Mouse (Mus musculus): Measurements from ENCODE around the gene Zfp36l3. TPM values are rescaled to one million over a fixed set of nuclear protein-coding genes. Genes with fewer than 3 reads are reported as not detected.
"Not testable (repeated sequence)": the region's sequence is repeated elsewhere in the genome, so short reads cannot be mapped to it uniquely, and the experiment has no call there.

Gene Zfp36l3
- not detected in 2 replicates for polyA plus RNA-seq (2014; fragmentation: Nextera tagmentation; extraction: Ambion mirVana)

- H3K4me1 ChIP-seq (ENCODE audit: control insufficient read depth, insufficient read depth, low read length) = no peaks in the 10 kb centered on the region
- H3K27me3 ChIP-seq (replicated peaks; ENCODE audit: control insufficient read depth, insufficient read depth, low read length) = no peaks in the 10 kb centered on the region
- no peaks in the 10 kb centered on the region for H3K9me3 ChIP-seq (replicated peaks; ENCODE audit: control insufficient read depth, low read length)
- DNase-seq (ENCODE audit: low spot score) (no peak), ATAC-seq (no peak)
- H3K4me3 ChIP-seq (ENCODE audit: low read depth, low read length) = no peak within 1 kb of the TSS
- H3K27ac ChIP-seq (ENCODE audit: low read depth, low read length) = no peak within 1 kb of the TSS
- WGBS = 87% methylated on average over 12 of the region's 12 CpGs
- H3K4me2 ChIP-seq (ENCODE audit: low read length) = no peak within 1 kb of the TSS
- no peak within 1 kb of the TSS for H3K9ac ChIP-seq (ENCODE audit: low read length)
- no peaks in the 10 kb centered on the region for H3K36me3 ChIP-seq (ENCODE audit: control insufficient read depth, insufficient read depth, low read length)
Observed at GRCm38 (mm10) chrX:53776276-53776675, at the start of gene Zfp36l3. TSS of gene Zfp36l3 (minus strand) at chrX:53776394.

- peak; percentile 15 for DNase-seq (ENCODE audit: low spot score)
- no peak for ATAC-seq
- 44% methylated on average over 3 of the region's 3 CpGs for WGBS
Observed at GRCm38 (mm10) chrX:53799074-53799473, 22.9 kb upstream of the Zfp36l3 start.

DNA sequence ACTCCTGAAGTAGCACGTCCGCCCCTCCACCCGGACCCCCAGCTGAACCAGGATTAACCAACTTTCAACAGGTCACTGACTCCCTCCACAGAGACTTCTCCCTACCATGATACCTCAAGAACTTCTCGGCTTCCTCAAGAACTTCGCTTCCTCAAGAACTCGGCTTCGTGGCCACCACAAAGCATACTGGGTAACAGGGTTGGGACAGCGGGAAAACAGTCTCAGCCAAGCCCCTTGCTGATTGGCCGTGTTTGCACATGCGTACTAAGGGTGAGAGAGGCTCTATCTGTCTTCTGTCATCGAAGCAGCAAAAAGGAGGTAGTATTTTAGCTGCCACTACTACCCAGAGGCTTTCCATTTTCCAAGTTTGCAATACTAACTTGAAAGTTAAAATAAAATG lies 21.3 kb upstream of the Zfp36l3 start, which contains the start of gene Xlr:
Xlr (minus strand) TSS at position 188 of the 400 bp plus-strand sequence.
- not testable (repeated sequence) for H3K27me3 ChIP-seq (replicated peaks; ENCODE audit: control insufficient read depth, insufficient read depth, low read length); H3K27ac ChIP-seq (ENCODE audit: low read depth, low read length); H3K9ac ChIP-seq (ENCODE audit: low read length); H3K4me1 ChIP-seq (ENCODE audit: control insufficient read depth, insufficient read depth, low read length); H3K9me3 ChIP-seq (replicated peaks; ENCODE audit: control insufficient read depth, low read length); H3K4me2 ChIP-seq (ENCODE audit: low read length); ATAC-seq; H3K4me3 ChIP-seq (ENCODE audit: low read depth, low read length); DNase-seq (ENCODE audit: low spot score); H3K36me3 ChIP-seq (ENCODE audit: control insufficient read depth, insufficient read depth, low read length)
- WGBS = 82% methylated on average over 11 of the region's 11 CpGs

More at GRCm38 (mm10) chrX:53799074-53799473, 22.9 kb upstream of the Zfp36l3 start:
- H3K4me3 ChIP-seq (ENCODE audit: low read depth, low read length) = no peak overlapping the region
- H3K4me1 ChIP-seq (ENCODE audit: control insufficient read depth, insufficient read depth, low read length) = no peaks in the 10 kb centered on the region
- H3K27ac ChIP-seq (ENCODE audit: low read depth, low read length) = no peak overlapping the region
- no peak overlapping the region for H3K9ac ChIP-seq (ENCODE audit: low read length)
- no peak overlapping the region for H3K4me2 ChIP-seq (ENCODE audit: low read length)
- no peaks in the 10 kb centered on the region for H3K27me3 ChIP-seq (replicated peaks; ENCODE audit: control insufficient read depth, insufficient read depth, low read length)
- H3K36me3 ChIP-seq (ENCODE audit: control insufficient read depth, insufficient read depth, low read length) = no peaks in the 10 kb centered on the region
- no peaks in the 10 kb centered on the region for H3K9me3 ChIP-seq (replicated peaks; ENCODE audit: control insufficient read depth, low read length)

GRCm38 (mm10) chrX:53757736-53758135 lies 18.5 kb downstream of the Zfp36l3 start, which contains the start of gene 1700013H16Rik:
TSS of gene 1700013H16Rik (minus strand) at chrX:53757831.
- no peaks in the 10 kb centered on the region; the same call in 1 of the 2 replicates for H3K9me3 ChIP-seq (replicated peaks; ENCODE audit: control insufficient read depth, low read length)
- no peaks in the 10 kb centered on the region for H3K27me3 ChIP-seq (replicated peaks; ENCODE audit: control insufficient read depth, insufficient read depth, low read length)
- H3K4me1 ChIP-seq (ENCODE audit: control insufficient read depth, insufficient read depth, low read length) = no peaks in the 10 kb centered on the region
- no peak for DNase-seq (ENCODE audit: low spot score)
- H3K9ac ChIP-seq (ENCODE audit: low read length) = no peak within 1 kb of the TSS
- no peak for ATAC-seq
- WGBS = 92% methylated on average over 16 of the region's 16 CpGs
- H3K27ac ChIP-seq (ENCODE audit: low read depth, low read length) = no peak within 1 kb of the TSS
- no peak within 1 kb of the TSS for H3K4me2 ChIP-seq (ENCODE audit: low read length)
- H3K36me3 ChIP-seq (ENCODE audit: control insufficient read depth, insufficient read depth, low read length) = no peaks in the 10 kb centered on the region
- no peak within 1 kb of the TSS for H3K4me3 ChIP-seq (ENCODE audit: low read depth, low read length)

- no peak overlapping the region for H3K4me2 ChIP-seq (ENCODE audit: low read length)
- no peak overlapping the region for H3K27ac ChIP-seq (ENCODE audit: low read depth, low read length)
- WGBS = 81% methylated on average over 1 of the region's 1 CpGs
- no peaks in the 10 kb centered on the region for H3K4me1 ChIP-seq (ENCODE audit: control insufficient read depth, insufficient read depth, low read length)
- no peaks in the 10 kb centered on the region for H3K27me3 ChIP-seq (replicated peaks; ENCODE audit: control insufficient read depth, insufficient read depth, low read length)
- no peak overlapping the region for H3K9ac ChIP-seq (ENCODE audit: low read length)
- no peak overlapping the region for H3K4me3 ChIP-seq (ENCODE audit: low read depth, low read length)
- DNase-seq (ENCODE audit: low spot score) (no peak), ATAC-seq (no peak)
- H3K9me3 ChIP-seq (replicated peaks; ENCODE audit: control insufficient read depth, low read length) = no peaks in the 10 kb centered on the region; the same call in 1 of the 2 replicates
- H3K36me3 ChIP-seq (ENCODE audit: control insufficient read depth, insufficient read depth, low read length) = no peaks in the 10 kb centered on the region
Observed at GRCm38 (mm10) chrX:53752851-53753250, 23.3 kb downstream of the Zfp36l3 start.

DNA sequence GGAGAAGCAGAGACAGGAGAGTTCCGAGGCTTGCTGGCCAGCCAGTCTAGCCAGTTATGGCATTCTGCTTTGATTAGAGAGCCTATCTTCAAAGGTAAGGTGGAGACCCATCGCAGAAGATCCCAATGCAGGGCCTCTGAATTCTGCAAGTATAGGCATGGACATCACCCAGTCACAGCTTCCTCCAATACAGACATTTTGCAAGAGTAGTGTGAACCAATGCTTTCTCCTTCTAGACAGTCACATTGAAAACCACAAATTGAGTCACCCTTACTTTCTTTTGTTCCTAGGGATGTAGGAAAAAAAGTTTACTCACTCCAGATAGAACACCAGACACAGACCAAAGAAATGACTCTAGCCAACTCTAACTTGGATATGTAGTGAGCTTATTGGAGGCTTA lies 47.2 kb downstream of the Zfp36l3 start:
- Histone ChIP-seq H3K36me3 (ENCODE audit: control insufficient read depth, insufficient read depth, low read length) (no peaks in the 10 kb centered on the region), H3K9ac (ENCODE audit: low read length) (no peak overlapping the region), H3K27ac (ENCODE audit: low read depth, low read length) (no peak overlapping the region), H3K4me3 (ENCODE audit: low read depth, low read length) (no peak overlapping the region), H3K4me1 (ENCODE audit: control insufficient read depth, insufficient read depth, low read length) (no peaks in the 10 kb centered on the region), H3K9me3 (replicated peaks; ENCODE audit: control insufficient read depth, low read length) (no peaks in the 10 kb centered on the region), H3K4me2 (ENCODE audit: low read length) (no peak overlapping the region), H3K27me3 (replicated peaks; ENCODE audit: control insufficient read depth, insufficient read depth, low read length) (no peaks in the 10 kb centered on the region)
- ATAC-seq = no peak
- WGBS = 88% methylated on average over 2 of the region's 2 CpGs
- no peak for DNase-seq (ENCODE audit: low spot score)

- H3K27me3 ChIP-seq (replicated peaks; ENCODE audit: control insufficient read depth, insufficient read depth, low read length) = no peaks in the 10 kb centered on the region
- ATAC-seq = no peak
- H3K4me3 ChIP-seq (ENCODE audit: low read depth, low read length) = no peak within 1 kb of the TSS
- no peaks in the 10 kb centered on the region for H3K36me3 ChIP-seq (ENCODE audit: control insufficient read depth, insufficient read depth, low read length)
- DNase-seq (ENCODE audit: low spot score) = no peak
- H3K4me1 ChIP-seq (ENCODE audit: control insufficient read depth, insufficient read depth, low read length) = no peaks in the 10 kb centered on the region
- no peak within 1 kb of the TSS for H3K9ac ChIP-seq (ENCODE audit: low read length)
- H3K9me3 ChIP-seq (replicated peaks; ENCODE audit: control insufficient read depth, low read length) = no peaks in the 10 kb centered on the region
- 83% methylated on average over 11 of the region's 11 CpGs for WGBS
- no peak within 1 kb of the TSS for H3K4me2 ChIP-seq (ENCODE audit: low read length)
- H3K27ac ChIP-seq (ENCODE audit: low read depth, low read length) = no peak within 1 kb of the TSS
Observed at GRCm38 (mm10) chrX:53724596-53724995, 51.6 kb downstream of the Zfp36l3 start, which contains the start of gene 4930502E18Rik. TSS of gene 4930502E18Rik (plus strand) at chrX:53724826.

Other genes starting within 250 kb of the Zfp36l3 start
- gene Rtl8c, start 168.4 kb downstream of the Zfp36l3 start, polyA plus RNA-seq (2014; fragmentation: Nextera tagmentation; extraction: Ambion mirVana) = 131 and 144 TPM in 2 replicates
- gene Gm14597, start 167.4 kb downstream of the Zfp36l3 start, polyA plus RNA-seq (2014; fragmentation: Nextera tagmentation; extraction: Ambion mirVana) = not detected in 2 replicates
- gene Rtl8a, start 132.7 kb downstream of the Zfp36l3 start, polyA plus RNA-seq (2014; fragmentation: Nextera tagmentation; extraction: Ambion mirVana) = 145 and 165 TPM in 2 replicates
- 115 and 145 TPM in 2 replicates for gene Rtl8b, start 106.0 kb downstream of the Zfp36l3 start, polyA plus RNA-seq (2014; fragmentation: Nextera tagmentation; extraction: Ambion mirVana)
- 0.24 and 0.25 TPM in 2 replicates for gene 4930502E18Rik, start 51.6 kb downstream of the Zfp36l3 start, polyA plus RNA-seq (2014; fragmentation: Nextera tagmentation; extraction: Ambion mirVana)
- not detected in 2 replicates for gene 1700013H16Rik, start 18.6 kb downstream of the Zfp36l3 start, polyA plus RNA-seq (2014; fragmentation: Nextera tagmentation; extraction: Ambion mirVana)
- gene Xlr, start 21.3 kb upstream of the Zfp36l3 start, polyA plus RNA-seq (2014; fragmentation: Nextera tagmentation; extraction: Ambion mirVana) = 0.83 and 1.1 TPM in 2 replicates